Mouse (Mus musculus): ENCODE measurements around the gene Fosb.

DNA sequence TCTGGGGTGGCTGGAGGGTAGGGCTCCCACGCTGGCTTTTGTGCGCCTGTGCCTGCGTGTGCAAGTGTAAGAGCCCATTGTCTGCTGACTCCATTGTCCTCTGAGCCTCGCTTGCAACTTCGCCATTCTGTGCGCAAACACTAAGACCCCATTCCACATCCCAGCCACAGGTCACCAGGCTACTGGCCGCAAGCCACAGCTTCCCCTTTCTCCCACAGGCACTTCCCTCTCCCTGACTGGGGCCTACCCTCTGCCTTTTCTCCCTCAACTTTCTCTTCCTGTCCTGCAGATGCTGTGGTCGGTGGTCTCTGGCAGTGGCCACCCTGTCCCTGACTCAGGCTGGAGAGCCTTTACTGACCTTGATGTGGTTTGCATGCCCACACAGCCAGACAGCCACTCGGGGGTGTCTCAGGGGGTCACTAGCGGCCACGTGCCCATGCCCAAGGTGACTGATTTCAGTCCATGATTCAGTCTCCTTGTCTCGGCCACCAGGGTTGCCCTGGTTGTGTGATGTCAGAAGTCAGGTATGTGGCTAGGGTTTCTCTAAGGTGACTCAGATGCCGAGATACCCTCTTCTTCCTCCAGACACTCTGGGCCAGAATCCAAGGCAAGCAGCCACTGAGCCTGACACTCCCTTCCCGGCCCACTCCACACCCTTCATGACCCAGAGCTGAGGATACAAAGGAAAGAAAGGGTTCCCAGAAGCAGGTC lies 6.8 kb upstream of the Fosb start:
- TF ChIP-seq CTCF (IDR thresholded peaks at IDR 0.05) = no peak
- no peak for TF ChIP-seq EP300 (IDR thresholded peaks at IDR 0.05)
